Mouse (Mus musculus) stomach, embryonic 16.5 days (tissue): ENCODE results near the gene 1700122O11Rik. TPM values are rescaled to one million over a fixed set of nuclear protein-coding genes. Genes with fewer than 3 reads are reported as not detected.

Source experiments
- ATAC-seq: fragments of 200-750 bp; cut with Nextera tagmentation; 2 replicates; pipeline ENCODE4 v1.8.0; 2017; ENCODE audit warnings: moderate number of reproducible peaks, moderate TSS enrichment; ENCODE audit not compliant: insufficient read depth, low FRiP score
- H3K27ac ChIP-seq: fragments of 300-500 bp; sonication (generic); 2 replicates; pipeline ENCODE4 v1.5.1; 2014; ENCODE audit warnings: low read length
- H3K27me3 ChIP-seq: fragments of 300-500 bp; sonication (generic); 2 replicates; pipeline ENCODE4 v1.6.1; 2014; ENCODE audit warnings: low read length, control low read depth, mixed read lengths; ENCODE audit not compliant: control insufficient read depth, insufficient read depth
- H3K36me3 ChIP-seq: fragments of 300-500 bp; sonication (generic); 2 replicates; pipeline ENCODE4 v1.6.1; 2014; ENCODE audit warnings: low read length; ENCODE audit not compliant: control insufficient read depth, insufficient read depth
- H3K4me1 ChIP-seq: fragments of 300-500 bp; sonication (generic); 2 replicates; pipeline ENCODE4 v1.6.1; 2014; ENCODE audit warnings: low read length, control low read depth, mixed read lengths; ENCODE audit not compliant: control insufficient read depth, insufficient read depth
- H3K4me2 ChIP-seq: fragments of 300-500 bp; sonication (generic); 2 replicates; pipeline ENCODE4 v1.6.1; 2014; ENCODE audit warnings: low read depth, low read length, mixed read lengths
- H3K4me3 ChIP-seq: fragments of 300-500 bp; sonication (generic); replicated peaks from 2 replicates; pipeline ENCODE4 v1.5.1; 2014; ENCODE audit warnings: mild to moderate bottlenecking, low read length
- H3K9ac ChIP-seq: fragments of 300-500 bp; sonication (generic); 2 replicates; pipeline ENCODE4 v1.6.1; 2014; ENCODE audit warnings: low read length
- H3K9me3 ChIP-seq: fragments of 300-500 bp; sonication (generic); replicated peaks from 2 replicates; pipeline ENCODE4 v1.6.1; 2016; ENCODE audit warnings: low read length, control low read depth; ENCODE audit not compliant: control insufficient read depth
- WGBS: fragments of 180-500 bp; shearing (Covaris S2); extraction: QIAGEN DNeasy Blood & Tissue Kit; methylation state at CpG from one replicate; pipeline ENCODE4 v1.1.7; 2014; 5-methylcytosine and 5-hydroxymethylcytosine counted together
- polyA plus RNA-seq: library from polyadenylated mRNA; unstranded; fragments of >200 nt; fragmentation: Nextera tagmentation; extraction: Ambion mirVana; gene quantifications from 2 replicates; pipeline ENCODE4 v1.2.1, GENCODE M21; 2015

The 1700122O11Rik gene
- polyA plus RNA-seq, 1 experiment from 2014 or later, result not detected

GRCm38 (mm10) chr17:48031521-48032430 is 6.3 kb downstream of the 1700122O11Rik start:
- WGBS, result 8% methylated on average over 42 of the region's 42 CpGs
- no peaks in the 10 kb centered on the region for H3K36me3 ChIP-seq
- ATAC-seq, result peak; percentile 38; the same call in 1 of the 2 replicates
- H3K27me3 ChIP-seq, result no peaks in the 10 kb centered on the region; the same call in none of the 2 replicates
- H3K9me3 ChIP-seq, result no peaks in the 10 kb centered on the region
- peaks cover 38% of the 10 kb centered on the region for H3K4me1 ChIP-seq
- no peak overlapping the region; the same call in 1 of the 2 replicates for H3K27ac ChIP-seq
- H3K9ac ChIP-seq, result peak overlapping the region; percentile 79
- H3K4me2 ChIP-seq, result peak overlapping the region; percentile 83
- peak overlapping the region; percentile 42 for H3K4me3 ChIP-seq

GRCm38 (mm10) chr17:48029241-48029640 is 8.9 kb downstream of the 1700122O11Rik start:
- Histone ChIP-seq H3K27me3 (no peaks in the 10 kb centered on the region; the same call in none of the 2 replicates), H3K4me2 (peak overlapping the region; percentile 14; the same call in 1 of the 2 replicates), H3K9me3 (no peaks in the 10 kb centered on the region), H3K9ac (no peak overlapping the region), H3K4me1 (peaks cover 38% of the 10 kb centered on the region), H3K4me3 (no peak overlapping the region), H3K36me3 (no peaks in the 10 kb centered on the region), H3K27ac (peak overlapping the region; percentile 24; the same call in 1 of the 2 replicates)
- ATAC-seq, result no peak
- 11% methylated on average over 12 of the region's 12 CpGs for WGBS

- Histone ChIP-seq H3K27ac (0 out of 2 replicates have a peak overlapping the region, but pooled peaks have one; percentile 15), H3K9ac (no peak overlapping the region), H3K36me3 (no peaks in the 10 kb centered on the region), H3K27me3 (no peaks in the 10 kb centered on the region; the same call in none of the 2 replicates), H3K4me2 (no peak overlapping the region), H3K4me1 (peaks cover 45% of the 10 kb centered on the region), H3K9me3 (no peaks in the 10 kb centered on the region), H3K4me3 (no peak overlapping the region)
- 58% methylated on average over 5 of the region's 5 CpGs for WGBS
- no peak for ATAC-seq
Observed at GRCm38 (mm10) chr17:48028250-48028649, 9.8 kb downstream of the 1700122O11Rik start.

GRCm38 (mm10) chr17:48027677-48028076 is 10.4 kb downstream of the 1700122O11Rik start:
- Histone ChIP-seq H3K4me1 (peaks cover 50% of the 10 kb centered on the region), H3K9ac (no peak overlapping the region), H3K27ac (peak overlapping the region; percentile 15; the same call in 1 of the 2 replicates), H3K4me2 (no peak overlapping the region), H3K27me3 (no peaks in the 10 kb centered on the region; the same call in none of the 2 replicates), H3K9me3 (no peaks in the 10 kb centered on the region), H3K36me3 (no peaks in the 10 kb centered on the region), H3K4me3 (no peak overlapping the region)
- WGBS, result 43% methylated on average over 6 of the region's 6 CpGs
- ATAC-seq, result no peak

DNA sequence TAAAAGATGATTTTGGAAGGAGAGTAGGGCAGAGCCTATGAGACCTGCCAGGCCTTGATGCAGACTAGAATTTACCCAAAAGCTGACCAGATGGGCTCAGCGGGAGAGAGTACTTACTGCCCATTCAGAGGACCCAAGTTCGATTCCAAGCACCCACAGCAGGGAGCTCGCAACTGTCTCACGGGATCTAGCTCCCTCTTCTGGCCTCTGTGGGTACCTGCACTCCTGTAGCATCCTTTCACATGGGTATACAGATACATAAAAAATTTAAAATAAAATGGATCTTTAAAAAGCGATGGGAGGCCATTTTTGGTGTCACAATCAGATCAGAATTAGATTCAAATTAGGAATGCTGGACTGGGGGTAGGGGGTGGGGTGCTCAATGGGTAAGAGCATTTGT is 11.1 kb downstream of the 1700122O11Rik start:
- no peak overlapping the region for H3K9ac ChIP-seq
- no peak overlapping the region for H3K27ac ChIP-seq
- 92% methylated on average over 5 of the region's 5 CpGs for WGBS
- H3K4me2 ChIP-seq, result no peak overlapping the region
- peaks cover 2% of the 10 kb centered on the region for H3K27me3 ChIP-seq
- no peaks in the 10 kb centered on the region for H3K9me3 ChIP-seq
- ATAC-seq, result no peak
- no peaks in the 10 kb centered on the region for H3K36me3 ChIP-seq
- peaks cover 52% of the 10 kb centered on the region for H3K4me1 ChIP-seq
- no peak overlapping the region for H3K4me3 ChIP-seq

- H3K27me3 ChIP-seq, result 0 out of 2 replicates have a peak, but pooled peaks cover 3% of the 10 kb centered on the region
- no peaks in the 10 kb centered on the region for H3K9me3 ChIP-seq
- no peaks in the 10 kb centered on the region for H3K36me3 ChIP-seq
- WGBS, result 47% methylated on average over 8 of the region's 8 CpGs
- peaks cover 35% of the 10 kb centered on the region for H3K4me1 ChIP-seq
- H3K9ac ChIP-seq, result peak overlapping the region; percentile 22; the same call in 1 of the 2 replicates
- no peak overlapping the region for H3K4me3 ChIP-seq
- ATAC-seq, result no peak
- no peak overlapping the region for H3K4me2 ChIP-seq
- H3K27ac ChIP-seq, result no peak overlapping the region
Observed at GRCm38 (mm10) chr17:48024045-48024444, 14.0 kb downstream of the 1700122O11Rik start.

- H3K4me1 ChIP-seq, result peaks cover 32% of the 10 kb centered on the region
- no peak overlapping the region for H3K4me2 ChIP-seq
- H3K9me3 ChIP-seq, result no peaks in the 10 kb centered on the region
- H3K4me3 ChIP-seq, result no peak overlapping the region
- WGBS, result 11% methylated on average over 2 of the region's 2 CpGs
- 0 out of 2 replicates have a peak, but pooled peaks cover 3% of the 10 kb centered on the region for H3K27me3 ChIP-seq
- H3K9ac ChIP-seq, result no peak overlapping the region
- peak overlapping the region; percentile 55; the same call in 1 of the 2 replicates for H3K27ac ChIP-seq
- H3K36me3 ChIP-seq, result no peaks in the 10 kb centered on the region
- peak; percentile 89 for ATAC-seq
Observed at GRCm38 (mm10) chr17:48019585-48019984, 18.5 kb downstream of the 1700122O11Rik start.

DNA sequence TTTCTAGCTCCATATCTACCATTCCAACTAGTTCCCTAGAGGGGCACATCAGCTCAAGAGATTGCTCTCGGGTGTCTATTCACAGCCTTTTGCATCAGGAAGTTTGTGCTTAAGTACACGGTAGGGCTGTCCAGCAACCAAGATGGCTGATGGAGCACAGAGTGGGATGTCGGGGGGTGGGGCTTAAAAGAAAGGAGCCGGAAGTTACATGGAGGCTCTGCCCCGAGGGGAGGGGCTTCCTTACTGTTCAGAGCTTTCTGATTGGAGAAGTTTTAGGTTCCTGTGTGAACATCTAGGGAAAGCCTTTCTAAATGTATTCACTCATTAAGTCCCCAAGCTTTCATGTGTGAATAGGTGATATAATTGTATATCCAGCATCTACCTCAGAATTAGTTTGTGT is 21.5 kb downstream of the 1700122O11Rik start:
- no peak overlapping the region for H3K4me3 ChIP-seq
- H3K9me3 ChIP-seq, result no peaks in the 10 kb centered on the region
- H3K4me1 ChIP-seq, result peaks cover 15% of the 10 kb centered on the region
- no peaks in the 10 kb centered on the region for H3K36me3 ChIP-seq
- H3K27me3 ChIP-seq, result no peaks in the 10 kb centered on the region
- 75% methylated on average over 5 of the region's 5 CpGs for WGBS
- H3K9ac ChIP-seq, result no peak overlapping the region
- H3K27ac ChIP-seq, result no peak overlapping the region
- no peak overlapping the region for H3K4me2 ChIP-seq
- no peak for ATAC-seq

GRCm38 (mm10) chr17:48012561-48012960 is 25.5 kb downstream of the 1700122O11Rik start:
- no peak for ATAC-seq
- peaks cover 9% of the 10 kb centered on the region for H3K4me1 ChIP-seq
- no peak overlapping the region for H3K9ac ChIP-seq
- H3K27ac ChIP-seq, result no peak overlapping the region
- 57% methylated on average over 10 of the region's 10 CpGs for WGBS
- no peaks in the 10 kb centered on the region for H3K9me3 ChIP-seq
- no peak overlapping the region for H3K4me3 ChIP-seq
- no peak overlapping the region for H3K4me2 ChIP-seq
- no peaks in the 10 kb centered on the region for H3K27me3 ChIP-seq
- no peaks in the 10 kb centered on the region for H3K36me3 ChIP-seq
